11 mouse cellular contexts compared by ENCODE assay signal in genomic region chr4:132959679-132960045, GRCm38 (mm10). TPM values are rescaled to one million over a fixed set of nuclear protein-coding genes. Genes with fewer than 3 reads are reported as not detected.
DNase-seq lines count a peak whose midpoint lies in the region; ATAC-seq and TF ChIP-seq lines count a peak whose summit lies in the region.
"Had no signal": no experiment of that assay in that cellular context is flagged by ENCODE, and none has a peak within 500 bp of the region (broad histone marks: within the 10 kb centered on the region; RNA-seq: fewer than 3 reads in every experiment).

No protein-coding gene starts in this region.

- intact Hi-C loops in left cerebral cortex, adult 2 months (cut with DNase I), result no loop called here

- no peak for ATAC-seq in embryonic facial prominence, embryonic 11.5 days (replicated peaks; ENCODE audit: insufficient number of reproducible peaks, low FRiP score, low TSS enrichment, low read depth)
- no peak for ATAC-seq in hindbrain, embryonic 12.5 days (ENCODE audit: low FRiP score)
- ATAC-seq in midbrain, embryonic 15.5 days (replicated peaks), result no peak

- H3K9me3 ChIP-seq in embryonic facial prominence, embryonic 11.5 days (replicated peaks; ENCODE audit: control insufficient read depth, low read length), result no peaks in the 10 kb centered on the region
- H3K9me3 ChIP-seq in hindbrain, embryonic 12.5 days (replicated peaks), result no peaks in the 10 kb centered on the region
- no peaks in the 10 kb centered on the region for H3K9me3 ChIP-seq in midbrain, embryonic 15.5 days

- 0 out of 2 replicates have a peak, but pooled peaks cover 3% of the 10 kb centered on the region for H3K4me1 ChIP-seq in embryonic facial prominence, embryonic 11.5 days (ENCODE audit: control insufficient read depth, insufficient read depth, low read length)
- peaks cover 48% of the 10 kb centered on the region for H3K4me1 ChIP-seq in hindbrain, embryonic 12.5 days
- peaks cover 25% of the 10 kb centered on the region for H3K4me1 ChIP-seq in midbrain, embryonic 15.5 days

- H3K27me3 ChIP-seq in embryonic facial prominence, embryonic 11.5 days (ENCODE audit: control insufficient read depth, insufficient read depth, low read length), result no peaks in the 10 kb centered on the region
- H3K27me3 ChIP-seq in hindbrain, embryonic 12.5 days, result no peaks in the 10 kb centered on the region
- H3K27me3 ChIP-seq in midbrain, embryonic 15.5 days (replicated peaks), result no peaks in the 10 kb centered on the region

- H3K27ac ChIP-seq in left cerebral cortex, adult 2 months, result peak overlapping the region; percentile 77
- peak overlapping the region; percentile 61; the same call in 1 of the 2 replicates for H3K27ac ChIP-seq in embryonic facial prominence, embryonic 11.5 days (replicated peaks; ENCODE audit: low read depth, low read length)
- H3K27ac ChIP-seq in hindbrain, embryonic 12.5 days, result peak overlapping the region; percentile 89
- H3K27ac ChIP-seq in midbrain, embryonic 15.5 days, result peak overlapping the region; percentile 73

- TF ChIP-seq CTCF in left cerebral cortex, adult 2 months (IDR thresholded peaks at IDR 0.05), result no peak

- no peaks in the 10 kb centered on the region for H3K36me3 ChIP-seq in embryonic facial prominence, embryonic 11.5 days (replicated peaks; ENCODE audit: control insufficient read depth, insufficient read depth, low read depth, low read length)
- H3K36me3 ChIP-seq in hindbrain, embryonic 12.5 days, result no peaks in the 10 kb centered on the region
- H3K36me3 ChIP-seq in midbrain, embryonic 15.5 days (replicated peaks), result no peaks in the 10 kb centered on the region

- no peak for DNase-seq in left cerebral cortex, adult 2 months (ENCODE audit: extremely low spot score in 1 of 2, low spot score in 2 of 2)
- DNase-seq in left cerebral cortex, adult 9 months (ENCODE audit: low spot score in 2 of 2), result no peak
- DNase-seq in embryonic facial prominence, embryonic 11.5 days (ENCODE audit: low spot score), result no peak
- no peak for DNase-seq in cerebellum, adult 8-10 months
- no peak for DNase-seq in frontal cortex, postnatal 10 days (ENCODE audit: low spot score in 2 of 2)
- no peak for DNase-seq in embryo, embryonic 10.5 days (ENCODE audit: low spot score)
- DNase-seq: cerebellum, adult 18-20 months; thymus, postnatal 14 days had no signal

- no peak overlapping the region for H3K4me2 ChIP-seq in embryonic facial prominence, embryonic 11.5 days (ENCODE audit: low read depth, low read length)
- peak overlapping the region; percentile 15; the same call in 1 of the 2 replicates for H3K4me2 ChIP-seq in hindbrain, embryonic 12.5 days (replicated peaks)
- H3K4me2 ChIP-seq in midbrain, embryonic 15.5 days, result no peak overlapping the region

- H3K4me3 ChIP-seq in left cerebral cortex, adult 2 months, result no peak overlapping the region
- H3K4me3 ChIP-seq in embryonic facial prominence, embryonic 11.5 days (ENCODE audit: low read depth, low read length), result no peak overlapping the region
- no peak overlapping the region for H3K4me3 ChIP-seq in hindbrain, embryonic 12.5 days
- no peak overlapping the region for H3K4me3 ChIP-seq in midbrain, embryonic 15.5 days
- H3K4me3 ChIP-seq: myocyte had no signal

- H3K9ac ChIP-seq in embryonic facial prominence, embryonic 11.5 days (replicated peaks; ENCODE audit: low read length), result no peak overlapping the region
- no peak overlapping the region for H3K9ac ChIP-seq in hindbrain, embryonic 12.5 days
- no peak overlapping the region for H3K9ac ChIP-seq in midbrain, embryonic 15.5 days

- 37% methylated on average over 3 of the region's 3 CpGs for WGBS in embryonic facial prominence, embryonic 11.5 days
- 49% methylated on average over 3 of the region's 3 CpGs for WGBS in hindbrain, embryonic 12.5 days
- 58% methylated on average over 3 of the region's 3 CpGs for WGBS in midbrain, embryonic 15.5 days

RNA-seq across cellular contexts. Expression of gene Fgr, which starts 14.2 kb away (rescaled TPM):
- under 1 TPM; 0.23 TPM for total RNA-seq in left cerebral cortex, adult 2 months (2021)
- polyA plus RNA-seq in embryonic facial prominence, embryonic 11.5 days (2014; fragmentation: Nextera tagmentation; extraction: Ambion mirVana), result 0.08 and 0.20 TPM in 2 replicates
- polyA plus RNA-seq in hindbrain, embryonic 12.5 days (2016; fragmentation: Nextera tagmentation; extraction: Ambion mirVana), result 0.08 TPM in 1 of 2 replicates, not detected in the other
- polyA plus RNA-seq in midbrain, embryonic 15.5 days (2015; fragmentation: Nextera tagmentation; extraction: Ambion mirVana), result 0.06 and 0.27 TPM in 2 replicates
- polyA plus RNA-seq: myocyte had no signal

RNA-seq across cellular contexts. Expression of gene Fam76a, which starts 37.3 kb away (rescaled TPM):
- 10 to 100 TPM; 47.6 to 49.9 TPM for total RNA-seq in left cerebral cortex, adult 2 months (2021)
- 26.3 and 36.6 TPM in 2 replicates for polyA plus RNA-seq in embryonic facial prominence, embryonic 11.5 days (2014; fragmentation: Nextera tagmentation; extraction: Ambion mirVana)
- 29.6 and 33.8 TPM in 2 replicates for polyA plus RNA-seq in hindbrain, embryonic 12.5 days (2016; fragmentation: Nextera tagmentation; extraction: Ambion mirVana)
- polyA plus RNA-seq in midbrain, embryonic 15.5 days (2015; fragmentation: Nextera tagmentation; extraction: Ambion mirVana), result 44.6 and 45.6 TPM in 2 replicates

RNA-seq across cellular contexts. Expression of gene Ahdc1, which starts 51.4 kb away (rescaled TPM):
- 100 to 1,000 TPM; 108 to 132 TPM for total RNA-seq in left cerebral cortex, adult 2 months (2021)
- 6.6 and 7.7 TPM in 2 replicates for polyA plus RNA-seq in embryonic facial prominence, embryonic 11.5 days (2014; fragmentation: Nextera tagmentation; extraction: Ambion mirVana)
- polyA plus RNA-seq in hindbrain, embryonic 12.5 days (2016; fragmentation: Nextera tagmentation; extraction: Ambion mirVana), result 12.8 and 15.3 TPM in 2 replicates
- polyA plus RNA-seq in midbrain, embryonic 15.5 days (2015; fragmentation: Nextera tagmentation; extraction: Ambion mirVana), result 13.5 and 14.4 TPM in 2 replicates
